Mouse (Mus musculus): ENCODE measurements around the gene Slc5a10. TPM values are rescaled to one million over a fixed set of nuclear protein-coding genes. Genes with fewer than 3 reads are reported as not detected.

The Slc5a10 gene
- total and polyA plus RNA-seq, 2 experiments from 2014 or later, result 0.10 to 0.16 TPM

GRCm38 (mm10) chr11:61669492-61670490 is 50.8 kb downstream of the Slc5a10 start:
- H3K27me3 ChIP-seq (ENCODE audit: insufficient read depth, low read length), result no peaks in the 10 kb centered on the region
- no peak overlapping the region for H3K9ac ChIP-seq
- 86% methylated on average over 14 of the region's 14 CpGs for WGBS
- H3K4me3 ChIP-seq (ENCODE audit: low read depth, low read length), result no peak overlapping the region
- TF ChIP-seq CTCF (IDR thresholded peaks at IDR 0.05; ENCODE audit: low read depth), result no peak
- ATAC-seq, result no peak
- no peaks in the 10 kb centered on the region for H3K9me3 ChIP-seq (ENCODE audit: low read length)
- no peak overlapping the region for H3K4me2 ChIP-seq (ENCODE audit: low read depth)
- no peak for DNase-seq
- H3K4me1 ChIP-seq (ENCODE audit: insufficient read depth), result no peaks in the 10 kb centered on the region
- no peaks in the 10 kb centered on the region for H3K36me3 ChIP-seq (ENCODE audit: insufficient read depth)
- no peak overlapping the region for H3K27ac ChIP-seq (ENCODE audit: low read depth, low read length)

GRCm38 (mm10) chr11:61667782-61668181 is 52.8 kb downstream of the Slc5a10 start:
- no peaks in the 10 kb centered on the region for H3K36me3 ChIP-seq (ENCODE audit: insufficient read depth)
- 82% methylated on average over 5 of the region's 5 CpGs for WGBS
- H3K27me3 ChIP-seq (ENCODE audit: insufficient read depth, low read length), result no peaks in the 10 kb centered on the region
- H3K9me3 ChIP-seq (ENCODE audit: low read length), result no peaks in the 10 kb centered on the region
- DNase-seq (no peak), ATAC-seq (no peak)
- H3K4me1 ChIP-seq (ENCODE audit: insufficient read depth), result no peaks in the 10 kb centered on the region
- H3K4me3 ChIP-seq (ENCODE audit: low read depth, low read length), result no peak overlapping the region
- no peak overlapping the region for H3K27ac ChIP-seq (ENCODE audit: low read depth, low read length)
- no peak for TF ChIP-seq CTCF (IDR thresholded peaks at IDR 0.05; ENCODE audit: low read depth)
- H3K9ac ChIP-seq, result no peak overlapping the region
- H3K4me2 ChIP-seq (ENCODE audit: low read depth), result no peak overlapping the region

- Histone ChIP-seq H3K4me2 (ENCODE audit: low read depth) (no peak overlapping the region), H3K4me3 (ENCODE audit: low read depth, low read length) (no peak overlapping the region), H3K9ac (no peak overlapping the region), H3K9me3 (ENCODE audit: low read length) (no peaks in the 10 kb centered on the region), H3K36me3 (ENCODE audit: insufficient read depth) (no peaks in the 10 kb centered on the region), H3K27me3 (ENCODE audit: insufficient read depth, low read length) (no peaks in the 10 kb centered on the region), H3K27ac (ENCODE audit: low read depth, low read length) (no peak overlapping the region), H3K4me1 (ENCODE audit: insufficient read depth) (no peaks in the 10 kb centered on the region)
- ATAC-seq (no peak), DNase-seq (no peak)
- 87% methylated on average over 5 of the region's 5 CpGs for WGBS
- no peak for TF ChIP-seq CTCF (IDR thresholded peaks at IDR 0.05; ENCODE audit: low read depth)
These were observed 53.4 kb downstream of the Slc5a10 start for GRCm38 (mm10) chr11:61667248-61667647.

- no peaks in the 10 kb centered on the region for H3K9me3 ChIP-seq (ENCODE audit: low read length)
- H3K4me3 ChIP-seq (ENCODE audit: low read depth, low read length), result no peak overlapping the region
- no peaks in the 10 kb centered on the region for H3K36me3 ChIP-seq (ENCODE audit: insufficient read depth)
- H3K4me1 ChIP-seq (ENCODE audit: insufficient read depth), result no peaks in the 10 kb centered on the region
- DNase-seq, result peak; percentile 29
- peak; percentile 71 for TF ChIP-seq CTCF (IDR thresholded peaks at IDR 0.05; ENCODE audit: low read depth)
- no peak overlapping the region for H3K4me2 ChIP-seq (ENCODE audit: low read depth)
- H3K27ac ChIP-seq (ENCODE audit: low read depth, low read length), result no peak overlapping the region
- no peak for ATAC-seq
- H3K27me3 ChIP-seq (ENCODE audit: insufficient read depth, low read length), result no peaks in the 10 kb centered on the region
- 48% methylated on average over 7 of the region's 7 CpGs for WGBS
- no peak overlapping the region for H3K9ac ChIP-seq
These were observed 54.4 kb downstream of the Slc5a10 start for GRCm38 (mm10) chr11:61665991-61666799.

DNA sequence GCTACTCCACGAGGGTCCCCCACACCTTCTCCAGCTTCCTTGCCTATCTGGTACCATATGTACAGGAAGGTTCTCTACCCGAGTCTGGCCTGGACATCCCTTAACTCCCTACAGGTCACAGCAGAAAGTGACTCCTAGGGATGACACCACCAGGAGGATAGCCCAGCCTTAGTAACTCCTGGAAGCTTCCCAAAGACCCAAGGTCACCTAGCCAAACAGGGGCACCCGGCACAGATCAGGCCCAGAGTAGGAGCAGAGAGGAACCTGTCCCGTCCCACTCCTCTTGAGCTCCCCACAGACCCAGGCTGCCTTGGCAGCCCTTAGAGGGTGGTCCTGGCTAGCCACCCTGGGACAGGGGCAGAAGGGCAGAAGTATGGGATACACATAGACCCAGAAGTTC is 55.2 kb downstream of the Slc5a10 start:
- no peak for DNase-seq
- H3K4me1 ChIP-seq (ENCODE audit: insufficient read depth), result no peaks in the 10 kb centered on the region
- no peak overlapping the region for H3K4me3 ChIP-seq (ENCODE audit: low read depth, low read length)
- no peaks in the 10 kb centered on the region for H3K9me3 ChIP-seq (ENCODE audit: low read length)
- no peak for ATAC-seq
- no peak overlapping the region for H3K4me2 ChIP-seq (ENCODE audit: low read depth)
- TF ChIP-seq CTCF (IDR thresholded peaks at IDR 0.05; ENCODE audit: low read depth), result no peak
- no peaks in the 10 kb centered on the region for H3K36me3 ChIP-seq (ENCODE audit: insufficient read depth)
- H3K27me3 ChIP-seq (ENCODE audit: insufficient read depth, low read length), result no peaks in the 10 kb centered on the region
- no peak overlapping the region for H3K9ac ChIP-seq
- H3K27ac ChIP-seq (ENCODE audit: low read depth, low read length), result no peak overlapping the region
- 85% methylated on average over 4 of the region's 4 CpGs for WGBS

- no peak overlapping the region for H3K9ac ChIP-seq
- H3K27me3 ChIP-seq (ENCODE audit: insufficient read depth, low read length), result no peaks in the 10 kb centered on the region
- H3K4me2 ChIP-seq (ENCODE audit: low read depth), result no peak overlapping the region
- no peak overlapping the region for H3K27ac ChIP-seq (ENCODE audit: low read depth, low read length)
- no peak for TF ChIP-seq CTCF (IDR thresholded peaks at IDR 0.05; ENCODE audit: low read depth)
- H3K9me3 ChIP-seq (ENCODE audit: low read length), result no peaks in the 10 kb centered on the region
- ATAC-seq (no peak), DNase-seq (no peak)
- no peaks in the 10 kb centered on the region for H3K4me1 ChIP-seq (ENCODE audit: insufficient read depth)
- H3K36me3 ChIP-seq (ENCODE audit: insufficient read depth), result no peaks in the 10 kb centered on the region
- H3K4me3 ChIP-seq (ENCODE audit: low read depth, low read length), result no peak overlapping the region
- 95% methylated on average over 5 of the region's 5 CpGs for WGBS
These were observed 58.4 kb downstream of the Slc5a10 start for GRCm38 (mm10) chr11:61662189-61662588.
